ENCODE assay signal across 9 mouse cellular contexts in the genomic region with DNA sequence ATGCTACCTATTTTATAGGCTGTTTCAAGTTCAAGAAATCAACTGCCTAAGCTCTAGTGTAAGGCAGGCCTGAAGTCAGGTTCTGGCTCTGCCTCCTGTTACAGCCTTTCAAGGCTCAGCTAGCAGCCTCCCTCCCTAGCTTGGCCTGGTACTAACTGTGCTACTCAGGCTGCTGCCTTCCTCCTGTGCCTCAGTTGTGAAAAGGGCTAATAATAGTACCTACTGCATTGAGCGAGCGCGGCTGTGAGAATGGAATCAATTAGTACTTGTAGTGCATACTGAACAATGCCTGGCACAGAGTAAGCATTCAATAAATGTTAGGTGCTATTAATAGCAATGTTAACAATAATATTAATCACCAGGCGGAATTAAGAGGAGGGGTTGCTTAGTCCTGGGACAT. TPM values are rescaled to one million over a fixed set of nuclear protein-coding genes. Genes with fewer than 3 reads are reported as not detected.
DNase-seq lines count a peak whose midpoint lies in the region; ATAC-seq and TF ChIP-seq lines count a peak whose summit lies in the region.
"Had no signal": no experiment of that assay in that cellular context is flagged by ENCODE, and none has a peak within 500 bp of the region (broad histone marks: within the 10 kb centered on the region; RNA-seq: fewer than 3 reads in every experiment).

No protein-coding gene starts in this region.

- no peak overlapping the region for H3K4me3 ChIP-seq in kidney, adult 2 months (ENCODE audit: insufficient read depth, low read depth, low read length)
- no peak overlapping the region for H3K4me3 ChIP-seq in ES-Bruce4 (ENCODE audit: low read depth, low read length)
- H3K4me3 ChIP-seq in forebrain, postnatal 0 days (ENCODE audit: low read depth, low read length) = no peak overlapping the region
- no peak overlapping the region for H3K4me3 ChIP-seq in limb, embryonic 11.5 days (ENCODE audit: low read depth, low read length)
- H3K4me3 ChIP-seq in stomach, embryonic 15.5 days (replicated peaks) = no peak overlapping the region

- no peak for DNase-seq in kidney, adult 2 months
- DNase-seq in kidney, adult 11 months = no peak
- DNase-seq in forebrain, postnatal 0 days = no peak
- DNase-seq in limb, embryonic 11.5 days (ENCODE audit: low spot score) = no peak
- DNase-seq in natural killer cell, adult 2 months (ENCODE audit: low spot score in 2 of 2) = no peak
- no peak for DNase-seq in adrenal gland, postnatal 36 days

- no peaks in the 10 kb centered on the region for H3K9me3 ChIP-seq in ES-Bruce4 (replicated peaks; ENCODE audit: control insufficient read depth, insufficient read depth, low read length, poor library complexity, severe bottlenecking)
- H3K9me3 ChIP-seq in forebrain, postnatal 0 days (ENCODE audit: low read length) = no peaks in the 10 kb centered on the region
- H3K9me3 ChIP-seq in limb, embryonic 11.5 days (ENCODE audit: control insufficient read depth, low read length) = no peaks in the 10 kb centered on the region
- no peaks in the 10 kb centered on the region for H3K9me3 ChIP-seq in stomach, embryonic 15.5 days

- no peaks in the 10 kb centered on the region; the same call in 1 of the 2 replicates for H3K36me3 ChIP-seq in kidney, adult 2 months (ENCODE audit: control insufficient read depth, insufficient read depth, low read length)
- no peaks in the 10 kb centered on the region; the same call in 1 of the 2 replicates for H3K36me3 ChIP-seq in ES-Bruce4 (ENCODE audit: control insufficient read depth, insufficient read depth, low read length, poor library complexity, severe bottlenecking)
- peaks cover 8% of the 10 kb centered on the region for H3K36me3 ChIP-seq in forebrain, postnatal 0 days (ENCODE audit: insufficient read depth)
- H3K36me3 ChIP-seq in limb, embryonic 11.5 days (ENCODE audit: control insufficient read depth, insufficient read depth, low read length) = peaks cover 3% of the 10 kb centered on the region; the same call in 1 of the 2 replicates
- no peaks in the 10 kb centered on the region for H3K36me3 ChIP-seq in stomach, embryonic 15.5 days

- TF ChIP-seq CTCF in kidney, adult 2 months (conservative IDR thresholded peaks at IDR 0.05; ENCODE audit: insufficient read depth, insufficient read length, low read depth, low read length) = no peak
- no peak for TF ChIP-seq CTCF in ES-Bruce4 (IDR thresholded peaks at IDR 0.05; ENCODE audit: low read depth, low read length)
- TF ChIP-seq CTCF in forebrain, postnatal 0 days (IDR thresholded peaks at IDR 0.05; ENCODE audit: low read depth) = no peak

- TF ChIP-seq POLR2A in kidney, adult 2 months (IDR thresholded peaks at IDR 0.05; ENCODE audit: low read depth, low read length) = no peak
- no peak for TF ChIP-seq POLR2A in ES-Bruce4 (IDR thresholded peaks at IDR 0.05; ENCODE audit: insufficient read depth, low read length)

- H3K9ac ChIP-seq in ES-Bruce4 (ENCODE audit: low read depth, poor library complexity, severe bottlenecking) = peak overlapping the region; percentile 36
- H3K9ac ChIP-seq in forebrain, postnatal 0 days = no peak overlapping the region
- no peak overlapping the region for H3K9ac ChIP-seq in limb, embryonic 11.5 days (ENCODE audit: low read length)
- H3K9ac ChIP-seq in stomach, embryonic 15.5 days = no peak overlapping the region

- WGBS in kidney, adult 2 months = 71% methylated on average over 4 of the region's 4 CpGs
- WGBS in forebrain, postnatal 0 days = 26% methylated on average over 4 of the region's 4 CpGs
- WGBS in limb, embryonic 11.5 days = 78% methylated on average over 4 of the region's 4 CpGs
- WGBS in stomach, embryonic 15.5 days = 76% methylated on average over 4 of the region's 4 CpGs

- H3K27ac ChIP-seq in kidney, adult 2 months (ENCODE audit: insufficient read depth, low read depth, low read length) = peak overlapping the region; percentile 93
- H3K27ac ChIP-seq in ES-Bruce4 (ENCODE audit: insufficient read depth, low read length) = peak overlapping the region; percentile 79
- H3K27ac ChIP-seq in forebrain, postnatal 0 days (ENCODE audit: low read depth, low read length) = peak overlapping the region; percentile 79
- H3K27ac ChIP-seq in limb, embryonic 11.5 days (replicated peaks; ENCODE audit: low read depth, low read length) = peak overlapping the region; percentile 38
- peak overlapping the region; percentile 66 for H3K27ac ChIP-seq in stomach, embryonic 15.5 days

- H3K4me2 ChIP-seq in forebrain, postnatal 0 days (ENCODE audit: low read depth) = no peak overlapping the region
- H3K4me2 ChIP-seq in limb, embryonic 11.5 days (ENCODE audit: low read depth, severe bottlenecking) = no peak overlapping the region
- H3K4me2 ChIP-seq in stomach, embryonic 15.5 days = no peak overlapping the region

- peaks cover 71% of the 10 kb centered on the region for H3K4me1 ChIP-seq in kidney, adult 2 months (ENCODE audit: control insufficient read depth, insufficient read depth, low read length)
- H3K4me1 ChIP-seq in ES-Bruce4 (ENCODE audit: control insufficient read depth, insufficient read depth, low read length) = peaks cover 17% of the 10 kb centered on the region
- H3K4me1 ChIP-seq in forebrain, postnatal 0 days (ENCODE audit: insufficient read depth) = peaks cover 32% of the 10 kb centered on the region; the same call in 1 of the 2 replicates
- H3K4me1 ChIP-seq in limb, embryonic 11.5 days (ENCODE audit: control insufficient read depth, insufficient read depth, low read length) = peaks cover 15% of the 10 kb centered on the region
- H3K4me1 ChIP-seq in stomach, embryonic 15.5 days = peaks cover 45% of the 10 kb centered on the region

- no peaks in the 10 kb centered on the region for H3K27me3 ChIP-seq in kidney, adult 2 months (replicated peaks; ENCODE audit: control insufficient read depth, insufficient read depth, low read length)
- no peaks in the 10 kb centered on the region for H3K27me3 ChIP-seq in ES-Bruce4 (ENCODE audit: control insufficient read depth, insufficient read depth, low read length, poor library complexity, severe bottlenecking)
- H3K27me3 ChIP-seq in forebrain, postnatal 0 days (ENCODE audit: insufficient read depth, low read length) = no peaks in the 10 kb centered on the region
- H3K27me3 ChIP-seq in limb, embryonic 11.5 days (ENCODE audit: control insufficient read depth, insufficient read depth, low read length) = no peaks in the 10 kb centered on the region
- H3K27me3 ChIP-seq in stomach, embryonic 15.5 days (replicated peaks) = no peaks in the 10 kb centered on the region
- H3K27me3 ChIP-seq: Patski had no signal

- ATAC-seq in forebrain, postnatal 0 days = peak; percentile 74
- no peak for ATAC-seq in limb, embryonic 11.5 days (ENCODE audit: insufficient number of reproducible peaks, low FRiP score, low TSS enrichment, low read depth)
- ATAC-seq in stomach, embryonic 15.5 days (ENCODE audit: insufficient read depth, low FRiP score, low read depth) = no peak

- no peak for TF ChIP-seq EP300 in ES-Bruce4 (IDR thresholded peaks at IDR 0.05; ENCODE audit: insufficient read depth, low read depth, low read length)

RNA-seq across cellular contexts. Expression of gene Bcl2l1, which starts 11.6 kb away (rescaled TPM):
- 126 and 129 TPM in 2 replicates for polyA plus RNA-seq in kidney, adult 2 months (2012; rRNA removed)
- polyA plus RNA-seq in ES-Bruce4 (2011; ENCODE audit: insufficient read depth, insufficient read length, low read depth, missing spikeins) = 108 TPM in 2 replicates
- 152 and 157 TPM in 2 replicates for total RNA-seq in forebrain, postnatal 0 days (2014; rRNA removed)
- polyA plus RNA-seq in forebrain, postnatal 0 days (2015; fragmentation: Nextera tagmentation; extraction: Ambion mirVana) = 173 and 175 TPM in 2 replicates
- 109 and 110 TPM in 2 replicates for polyA plus RNA-seq in limb, embryonic 11.5 days (2014; fragmentation: Nextera tagmentation; extraction: Ambion mirVana)
- polyA plus RNA-seq in stomach, embryonic 15.5 days (2015; fragmentation: Nextera tagmentation; extraction: Ambion mirVana) = 69.8 and 75.7 TPM in 2 replicates
- total RNA-seq in adrenal gland, postnatal 36 days (2021) = 10 to 100 TPM; 58.2 to 93.9 TPM

RNA-seq across cellular contexts. Expression of gene Tpx2, which starts 27.8 kb away (rescaled TPM):
- 0.22 and 0.39 TPM in 2 replicates for polyA plus RNA-seq in kidney, adult 2 months (2012; rRNA removed)
- 183 TPM in 2 replicates for polyA plus RNA-seq in ES-Bruce4 (2011; ENCODE audit: insufficient read depth, insufficient read length, low read depth, missing spikeins)
- total RNA-seq in forebrain, postnatal 0 days (2014; rRNA removed) = 10.5 and 22.5 TPM in 2 replicates
- 11.0 and 11.2 TPM in 2 replicates for polyA plus RNA-seq in forebrain, postnatal 0 days (2015; fragmentation: Nextera tagmentation; extraction: Ambion mirVana)
- polyA plus RNA-seq in limb, embryonic 11.5 days (2014; fragmentation: Nextera tagmentation; extraction: Ambion mirVana) = 172 and 182 TPM in 2 replicates
- 66.5 TPM in 2 replicates for polyA plus RNA-seq in stomach, embryonic 15.5 days (2015; fragmentation: Nextera tagmentation; extraction: Ambion mirVana)
- total RNA-seq in adrenal gland, postnatal 36 days (2021) = 1 to 10 TPM; 5.1 to 6.2 TPM

Comparison
In these comparisons a context has a peak if more than half of its experiments do, and no peak if none do; other contexts are left out.
1. H3K27ac ChIP-seq: peak in every context shown above with its lines; median percentile 93 in kidney, adult 2 months; 79 in ES-Bruce4; 79 in forebrain, postnatal 0 days; 66 in stomach, embryonic 15.5 days; 38 in limb, embryonic 11.5 days.